Mouse (Mus musculus) G1E-ER4 (cell line): ENCODE data around the gene Spata13. TPM values are rescaled to one million over a fixed set of nuclear protein-coding genes. Genes with fewer than 3 reads are reported as not detected.

Experiments
- GATA1 ChIP-seq: IDR thresholded peaks from one replicate; pipeline ENCODE4 v1.8.0; 2012; ENCODE audit warnings: low read length, inconsistent platforms
- polyA plus RNA-seq: library from polyadenylated mRNA; stranded (reverse); fragments of >175 nt; gene quantifications from 2 replicates; pipeline ENCODE4 v1.2.3, GENCODE M21; 2012

Gene Spata13
- polyA plus RNA-seq, 1 experiment: 0.02 TPM

- no peak for TF ChIP-seq GATA1
Measured at GRCm38 (mm10) chr14:60761801-60762200, 128.0 kb downstream of the Spata13 start.

GRCm38 (mm10) chr14:60762754-60763153 is 129.0 kb downstream of the Spata13 start:
- no peak for TF ChIP-seq GATA1

GRCm38 (mm10) chr14:60763746-60764145 is 129.9 kb downstream of the Spata13 start:
- TF ChIP-seq GATA1: no peak

GRCm38 (mm10) chr14:60764526-60764925 is 130.7 kb downstream of the Spata13 start:
- TF ChIP-seq GATA1: no peak

- no peak for TF ChIP-seq GATA1
Measured at GRCm38 (mm10) chr14:60765025-60765424, 131.2 kb downstream of the Spata13 start.

- TF ChIP-seq GATA1: no peak
Measured at GRCm38 (mm10) chr14:60767884-60768283, 134.1 kb downstream of the Spata13 start, which contains the start of gene C1qtnf9. TSS of gene C1qtnf9 (plus strand) at chr14:60768134.

GRCm38 (mm10) chr14:60769340-60769739 is 135.5 kb downstream of the Spata13 start:
- no peak for TF ChIP-seq GATA1

GRCm38 (mm10) chr14:60770594-60770993 is 136.8 kb downstream of the Spata13 start:
- no peak for TF ChIP-seq GATA1

- no peak for TF ChIP-seq GATA1
Measured at GRCm38 (mm10) chr14:60771057-60771456, 137.3 kb downstream of the Spata13 start.

- TF ChIP-seq GATA1: no peak
Measured at GRCm38 (mm10) chr14:60773476-60773875, 139.7 kb downstream of the Spata13 start.

GRCm38 (mm10) chr14:60776521-60776920 is 142.7 kb downstream of the Spata13 start:
- TF ChIP-seq GATA1: no peak

GRCm38 (mm10) chr14:60777485-60777919 is 143.7 kb downstream of the Spata13 start:
- TF ChIP-seq GATA1: no peak

GRCm38 (mm10) chr14:60779198-60779597 is 145.4 kb downstream of the Spata13 start:
- TF ChIP-seq GATA1: no peak

- no peak for TF ChIP-seq GATA1
Measured at GRCm38 (mm10) chr14:60782121-60782656, 148.4 kb downstream of the Spata13 start.

- no peak for TF ChIP-seq GATA1
Measured at GRCm38 (mm10) chr14:60783196-60783595, 149.4 kb downstream of the Spata13 start.

GRCm38 (mm10) chr14:60784427-60785315 is 150.9 kb downstream of the Spata13 start, which contains the start of gene Mipep:
TSS of gene Mipep (plus strand) at chr14:60784573.
- TF ChIP-seq GATA1: no peak

- no peak for TF ChIP-seq GATA1
Measured at GRCm38 (mm10) chr14:60790103-60790502, 156.3 kb downstream of the Spata13 start.
